10 mouse cellular contexts compared by ENCODE assay signal in genomic region chr10:43310781-43311392, GRCm38 (mm10).
DNase-seq lines count a peak whose midpoint lies in the region; ATAC-seq and TF ChIP-seq lines count a peak whose summit lies in the region.
"Had no signal": no experiment of that assay in that cellular context is flagged by ENCODE, and none has a peak within 500 bp of the region (broad histone marks: within the 10 kb centered on the region; RNA-seq: fewer than 3 reads in every experiment).

No protein-coding gene starts in this region.

- no peak overlapping the region for H3K9ac ChIP-seq in intestine, postnatal 0 days (ENCODE audit: low read depth, low read length)

- intact Hi-C loops in heart, postnatal 25 days (cut with DNase I), result no loop called here
- intact Hi-C loops in left cerebral cortex, postnatal 25 days (cut with DNase I), result no loop called here

- no peaks in the 10 kb centered on the region; the same call in 1 of the 2 replicates for H3K36me3 ChIP-seq in intestine, postnatal 0 days (ENCODE audit: control insufficient read depth, insufficient read depth)
- H3K36me3 ChIP-seq in limb, embryonic 10.5 days, result no peaks in the 10 kb centered on the region

- no peaks in the 10 kb centered on the region for H3K27me3 ChIP-seq in intestine, postnatal 0 days (replicated peaks; ENCODE audit: control insufficient read depth, insufficient read depth, low read length)
- H3K27me3 ChIP-seq in limb, embryonic 10.5 days (ENCODE audit: low read depth, poor library complexity, severe bottlenecking), result no peaks in the 10 kb centered on the region

- peak; percentile 93 for DNase-seq in heart, adult 11 months
- DNase-seq in heart, postnatal 25 days (ENCODE audit: low spot score), result no peak
- peak; percentile 42 for DNase-seq in 3T3-L1 (ENCODE audit: low read depth, low spot score)
- DNase-seq in brain, adult 2 months (ENCODE audit: low read depth, low spot score), result peak; percentile 57
- DNase-seq in left cerebral cortex, postnatal 25 days (ENCODE audit: low spot score in 2 of 2), result no peak
- DNase-seq in limb, embryonic 10.5 days (ENCODE audit: low spot score), result no peak
- DNase-seq: gastrocnemius, postnatal 14 days had no signal

- no peak for TF ChIP-seq CTCF in intestine, postnatal 0 days (IDR thresholded peaks at IDR 0.05; ENCODE audit: low read depth)

- H3K4me2 ChIP-seq in intestine, postnatal 0 days (replicated peaks; ENCODE audit: low read depth), result peak overlapping the region; percentile 38

- no peaks in the 10 kb centered on the region for H3K9me3 ChIP-seq in intestine, postnatal 0 days (ENCODE audit: control insufficient read depth)
- H3K9me3 ChIP-seq in limb, embryonic 10.5 days (replicated peaks), result no peaks in the 10 kb centered on the region

- H3K4me1 ChIP-seq in intestine, postnatal 0 days (replicated peaks; ENCODE audit: control insufficient read depth, insufficient read depth, low read length), result peaks cover 19% of the 10 kb centered on the region
- H3K4me1 ChIP-seq in limb, embryonic 10.5 days, result peaks cover 5% of the 10 kb centered on the region; the same call in 1 of the 2 replicates

- WGBS in intestine, postnatal 0 days, result 32% methylated on average over 10 of the region's 10 CpGs
- 80% methylated on average over 10 of the region's 10 CpGs for WGBS in limb, embryonic 10.5 days

- H3K27ac ChIP-seq in intestine, postnatal 0 days (ENCODE audit: low read depth, low read length), result peak overlapping the region; percentile 46
- H3K27ac ChIP-seq in limb, embryonic 10.5 days, result no peak overlapping the region

- no peak overlapping the region for H3K4me3 ChIP-seq in intestine, postnatal 0 days (ENCODE audit: low read depth, low read length)
- no peak overlapping the region for H3K4me3 ChIP-seq in limb, embryonic 10.5 days

- ATAC-seq in intestine, postnatal 0 days, result peak; percentile 66
- no peak for ATAC-seq in erythroblast, adult 5-6 weeks (replicated peaks; ENCODE audit: low FRiP score, poor library complexity, severe bottlenecking)
- ATAC-seq: midbrain, embryonic 16.5 days had no signal

Comparison
In these comparisons a context has a peak if more than half of its experiments do, and no peak if none do; other contexts are left out.
1. DNase-seq: peak in heart, adult 11 months (single experiment), 3T3-L1 (single experiment) and brain, adult 2 months (single experiment); none in heart, postnatal 25 days (single experiment), left cerebral cortex, postnatal 25 days (0 of 2) and limb, embryonic 10.5 days (single experiment).